In genomic region chr13:58400576-58400975, GRCm38 (mm10) we compare ENCODE assay signal across 8 mouse cellular contexts. TPM values are rescaled to one million over a fixed set of nuclear protein-coding genes. Genes with fewer than 3 reads are reported as not detected.
A peak's percentile ranks its signal among the peaks of the same experiment; 100 is the strongest.
DNase-seq lines count a peak whose midpoint lies in the region; ATAC-seq and TF ChIP-seq lines count a peak whose summit lies in the region.

No protein-coding gene starts in this region.

- no peak for ATAC-seq in lung, embryonic 15.5 days (ENCODE audit: borderline replicate concordance, extremely low read depth, low FRiP score, low TSS enrichment)
- no peak for ATAC-seq in embryonic facial prominence, embryonic 11.5 days (replicated peaks; ENCODE audit: insufficient number of reproducible peaks, low FRiP score, low TSS enrichment, low read depth)
- no peak for ATAC-seq in limb, embryonic 11.5 days (ENCODE audit: insufficient number of reproducible peaks, low FRiP score, low TSS enrichment, low read depth)

- H3K36me3 ChIP-seq in lung, embryonic 15.5 days: peaks cover 26% of the 10 kb centered on the region
- peaks cover 13% of the 10 kb centered on the region for H3K36me3 ChIP-seq in embryonic facial prominence, embryonic 11.5 days (replicated peaks; ENCODE audit: control insufficient read depth, insufficient read depth, low read depth, low read length)
- peaks cover 10% of the 10 kb centered on the region for H3K36me3 ChIP-seq in limb, embryonic 11.5 days (ENCODE audit: control insufficient read depth, insufficient read depth, low read length)

- TF ChIP-seq CTCF in olfactory bulb, adult 2 months (IDR thresholded peaks at IDR 0.05; ENCODE audit: insufficient read depth, low read depth, low read length): no peak

- no peak for TF ChIP-seq POLR2A in olfactory bulb, adult 2 months (IDR thresholded peaks at IDR 0.05; ENCODE audit: insufficient read depth, low read depth, low read length)

- H3K4me2 ChIP-seq in lung, embryonic 15.5 days: peak overlapping the region; percentile 63
- peak overlapping the region; percentile 69 for H3K4me2 ChIP-seq in embryonic facial prominence, embryonic 11.5 days (ENCODE audit: low read depth, low read length)
- peak overlapping the region; percentile 62 for H3K4me2 ChIP-seq in limb, embryonic 11.5 days (ENCODE audit: low read depth, severe bottlenecking)

- H3K9ac ChIP-seq in lung, embryonic 15.5 days: peak overlapping the region; percentile 100
- peak overlapping the region; percentile 99 for H3K9ac ChIP-seq in embryonic facial prominence, embryonic 11.5 days (replicated peaks; ENCODE audit: low read length)
- peak overlapping the region; percentile 100 for H3K9ac ChIP-seq in limb, embryonic 11.5 days (ENCODE audit: low read length)

- no peaks in the 10 kb centered on the region for H3K9me3 ChIP-seq in lung, embryonic 15.5 days
- H3K9me3 ChIP-seq in embryonic facial prominence, embryonic 11.5 days (replicated peaks; ENCODE audit: control insufficient read depth, low read length): no peaks in the 10 kb centered on the region
- H3K9me3 ChIP-seq in limb, embryonic 11.5 days (ENCODE audit: control insufficient read depth, low read length): no peaks in the 10 kb centered on the region

- no peak overlapping the region for H3K27ac ChIP-seq in lung, embryonic 15.5 days
- no peak overlapping the region for H3K27ac ChIP-seq in embryonic facial prominence, embryonic 11.5 days (replicated peaks; ENCODE audit: low read depth, low read length)
- no peak overlapping the region for H3K27ac ChIP-seq in limb, embryonic 11.5 days (replicated peaks; ENCODE audit: low read depth, low read length)
- no peak overlapping the region for H3K27ac ChIP-seq in olfactory bulb, adult 2 months (ENCODE audit: insufficient read depth, low read depth, low read length)

- no peak for DNase-seq in lung, postnatal 10 days
- peak; percentile 30 for DNase-seq in embryonic facial prominence, embryonic 11.5 days (ENCODE audit: low spot score)
- no peak for DNase-seq in limb, embryonic 11.5 days (ENCODE audit: low spot score)
- DNase-seq in gastrocnemius, adult 18-20 months (ENCODE audit: low spot score): no peak
- no peak for DNase-seq in right cerebral cortex, adult 18-20 months
- DNase-seq in urinary bladder, postnatal 25 days (ENCODE audit: low spot score): no peak

- no peaks in the 10 kb centered on the region for H3K27me3 ChIP-seq in lung, embryonic 15.5 days
- no peaks in the 10 kb centered on the region for H3K27me3 ChIP-seq in embryonic facial prominence, embryonic 11.5 days (ENCODE audit: control insufficient read depth, insufficient read depth, low read length)
- no peaks in the 10 kb centered on the region for H3K27me3 ChIP-seq in limb, embryonic 11.5 days (ENCODE audit: control insufficient read depth, insufficient read depth, low read length)

- 1% methylated on average over 11 of the region's 11 CpGs for WGBS in lung, embryonic 15.5 days
- WGBS in embryonic facial prominence, embryonic 11.5 days: under 1% methylated on average over 11 of the region's 11 CpGs
- WGBS in limb, embryonic 11.5 days: 1% methylated on average over 11 of the region's 11 CpGs
- under 1% methylated on average over 11 of the region's 11 CpGs for WGBS in olfactory bulb, adult 2 months

- peak overlapping the region; percentile 84 for H3K4me3 ChIP-seq in lung, embryonic 15.5 days
- peak overlapping the region; percentile 96 for H3K4me3 ChIP-seq in embryonic facial prominence, embryonic 11.5 days (ENCODE audit: low read depth, low read length)
- H3K4me3 ChIP-seq in limb, embryonic 11.5 days (ENCODE audit: low read depth, low read length): peak overlapping the region; percentile 99
- peak overlapping the region; percentile 30; the same call in 1 of the 2 replicates for H3K4me3 ChIP-seq in olfactory bulb, adult 2 months (ENCODE audit: insufficient read depth, low read depth, low read length)

- H3K4me1 ChIP-seq in lung, embryonic 15.5 days: peaks cover 17% of the 10 kb centered on the region; the same call in 1 of the 2 replicates
- no peaks in the 10 kb centered on the region for H3K4me1 ChIP-seq in embryonic facial prominence, embryonic 11.5 days (ENCODE audit: control insufficient read depth, insufficient read depth, low read length)
- no peaks in the 10 kb centered on the region for H3K4me1 ChIP-seq in limb, embryonic 11.5 days (ENCODE audit: control insufficient read depth, insufficient read depth, low read length)
- peaks cover 5% of the 10 kb centered on the region; the same call in 1 of the 2 replicates for H3K4me1 ChIP-seq in olfactory bulb, adult 2 months (ENCODE audit: control insufficient read depth, insufficient read depth, low read length)

RNA-seq across cellular contexts. Expression of gene Rmi1, which starts 1.5 kb away (rescaled TPM):
- polyA plus RNA-seq in lung, embryonic 15.5 days (2015; fragmentation: Nextera tagmentation; extraction: Ambion mirVana): 26.3 and 29.7 TPM in 2 replicates
- 34.4 and 37.0 TPM in 2 replicates for polyA plus RNA-seq in embryonic facial prominence, embryonic 11.5 days (2014; fragmentation: Nextera tagmentation; extraction: Ambion mirVana)
- 33.2 and 35.7 TPM in 2 replicates for polyA plus RNA-seq in limb, embryonic 11.5 days (2014; fragmentation: Nextera tagmentation; extraction: Ambion mirVana)
- not detected in 2 replicates for polyA plus RNA-seq in olfactory bulb, adult 2 months (2012; ENCODE audit: insufficient read depth, insufficient read length, low replicate concordance, missing spikeins)
- total RNA-seq in gastrocnemius, adult 18-20 months (2021): 1 to 10 TPM; 5.3 to 6.7 TPM

RNA-seq across cellular contexts. Expression of gene Hnrnpk, which starts 2.6 kb away (rescaled TPM):
- 1,649 and 1,683 TPM in 2 replicates for polyA plus RNA-seq in lung, embryonic 15.5 days (2015; fragmentation: Nextera tagmentation; extraction: Ambion mirVana)
- 2,512 and 2,650 TPM in 2 replicates for polyA plus RNA-seq in embryonic facial prominence, embryonic 11.5 days (2014; fragmentation: Nextera tagmentation; extraction: Ambion mirVana)
- 2,216 and 2,331 TPM in 2 replicates for polyA plus RNA-seq in limb, embryonic 11.5 days (2014; fragmentation: Nextera tagmentation; extraction: Ambion mirVana)
- polyA plus RNA-seq in olfactory bulb, adult 2 months (2012; ENCODE audit: insufficient read depth, insufficient read length, low replicate concordance, missing spikeins): 1,477 and 1,573 TPM in 2 replicates
- 100 to 1,000 TPM; 255 to 260 TPM for total RNA-seq in gastrocnemius, adult 18-20 months (2021)

RNA-seq across cellular contexts. Expression of gene 2210016F16Rik, which starts 15.6 kb away (rescaled TPM):
- polyA plus RNA-seq in lung, embryonic 15.5 days (2015; fragmentation: Nextera tagmentation; extraction: Ambion mirVana): 33.2 and 35.7 TPM in 2 replicates
- polyA plus RNA-seq in embryonic facial prominence, embryonic 11.5 days (2014; fragmentation: Nextera tagmentation; extraction: Ambion mirVana): 24.3 and 24.5 TPM in 2 replicates
- 21.0 and 22.5 TPM in 2 replicates for polyA plus RNA-seq in limb, embryonic 11.5 days (2014; fragmentation: Nextera tagmentation; extraction: Ambion mirVana)
- polyA plus RNA-seq in olfactory bulb, adult 2 months (2012; ENCODE audit: insufficient read depth, insufficient read length, low replicate concordance, missing spikeins): not detected in 2 replicates
- total RNA-seq in gastrocnemius, adult 18-20 months (2021): 1 to 10 TPM; 6.2 to 6.7 TPM

RNA-seq across cellular contexts. Expression of gene Kif27, which starts 41.7 kb away (rescaled TPM):
- polyA plus RNA-seq in lung, embryonic 15.5 days (2015; fragmentation: Nextera tagmentation; extraction: Ambion mirVana): 0.75 and 0.91 TPM in 2 replicates
- 1.2 TPM in 2 replicates for polyA plus RNA-seq in embryonic facial prominence, embryonic 11.5 days (2014; fragmentation: Nextera tagmentation; extraction: Ambion mirVana)
- 1.0 and 1.1 TPM in 2 replicates for polyA plus RNA-seq in limb, embryonic 11.5 days (2014; fragmentation: Nextera tagmentation; extraction: Ambion mirVana)
- polyA plus RNA-seq in olfactory bulb, adult 2 months (2012; ENCODE audit: insufficient read depth, insufficient read length, low replicate concordance, missing spikeins): not detected in 2 replicates
- total RNA-seq in gastrocnemius, adult 18-20 months (2021): not detected

Comparison
In these comparisons a context has a peak if more than half of its experiments do, and no peak if none do; other contexts are left out.
1. H3K4me3 ChIP-seq: peak in every context shown above with its lines; median percentile 99 in limb, embryonic 11.5 days; 96 in embryonic facial prominence, embryonic 11.5 days; 84 in lung, embryonic 15.5 days; 30 in olfactory bulb, adult 2 months.
2. RNA of gene Rmi1, which starts 1.5 kb away (polyA plus RNA-seq): 34.4 to 37.0 TPM in embryonic facial prominence, embryonic 11.5 days, 33.2 to 35.7 TPM in limb, embryonic 11.5 days and 26.3 to 29.7 TPM in lung, embryonic 15.5 days; not detected in olfactory bulb, adult 2 months; every median in the first group is over 10 times any median in the second.
3. RNA of gene 2210016F16Rik, which starts 15.6 kb away (polyA plus RNA-seq): 33.2 to 35.7 TPM in lung, embryonic 15.5 days, 24.3 to 24.5 TPM in embryonic facial prominence, embryonic 11.5 days and 21.0 to 22.5 TPM in limb, embryonic 11.5 days; not detected in olfactory bulb, adult 2 months; every median in the first group is over 10 times any median in the second.
4. Peak in every context shown above with its lines, with median percentiles within 50 percentile points of each other: H3K4me2 ChIP-seq and H3K9ac ChIP-seq.